Mouse (Mus musculus) MEL (cell line): ENCODE measurements around the gene Rock2.

Source experiments
- CTCF ChIP-seq, 3 experiments: IDR thresholded peaks in 2 of 3; conservative IDR thresholded peaks in 1 of 3; 2 replicates each; pipeline ENCODE4 v1.5.1; 2011 to 2012; ENCODE audit warnings: low read length in 3 of 3, low read depth in 2 of 3, mild to moderate bottlenecking in 2 of 3, improper control_type of control experiment in 1 of 3, inconsistent platforms in 1 of 3, mixed read lengths in 1 of 3, moderate library complexity in 1 of 3; ENCODE audit not compliant: control insufficient read depth in 1 of 3, insufficient read depth in 1 of 3, poor library complexity in 1 of 3, severe bottlenecking in 1 of 3
- MAX ChIP-seq: IDR thresholded peaks from 2 replicates; pipeline ENCODE4 v1.6.1; 2011; ENCODE audit warnings: low read length, improper control_type of control experiment
- MAZ ChIP-seq: IDR thresholded peaks from 2 replicates; pipeline ENCODE4 v1.6.1; 2012; ENCODE audit warnings: low read depth, mild to moderate bottlenecking, inconsistent platforms, low read length, improper control_type of control experiment
- SMC3 ChIP-seq: IDR thresholded peaks from 2 replicates; pipeline ENCODE4 v1.6.1; 2011; ENCODE audit warnings: low read depth, low read length, improper control_type of control experiment

GRCm38 (mm10) chr12:17037053-17037610 lies 142.4 kb downstream of the Rock2 start:
- TF ChIP-seq CTCF (IDR thresholded peaks at IDR 0.05 in 2 of 3, conservative IDR thresholded peaks at IDR 0.05 in 1 of 3; ENCODE audit: control insufficient read depth in 1 of 3, insufficient read depth in 1 of 3, low read depth in 2 of 3, low read length in 3 of 3, poor library complexity in 1 of 3, severe bottlenecking in 1 of 3) (no peak), MAZ (no peak), MAX (no peak), SMC3 (no peak)
